Mouse (Mus musculus) CD4-positive naive resting alpha-beta T cell, adult 57 days (primary cell): ENCODE data around the gene Defa23. TPM values are rescaled to one million over a fixed set of nuclear protein-coding genes. Genes with fewer than 3 reads are reported as not detected.

ENCODE experiments used
- total RNA-seq: library from RNA; stranded (reverse); gene quantifications from one replicate; pipeline ENCODE4 v1.2.4, GENCODE M21; 2023

Defa23 gene
- not detected for total RNA-seq

GRCm38 (mm10) chr8:21054747-21055146 is at the start of gene Defa23:
Defa23 (plus strand) TSS chr8:21055047.

GRCm38 (mm10) chr8:21025245-21025644 is 29.6 kb upstream of the Defa23 start, which contains the start of gene Defa21:
Defa21 (plus strand) TSS chr8:21025545.

GRCm38 (mm10) chr8:21064738-21065137 is 9.9 kb downstream of the Defa23 start, which contains the start of gene Defa35:
Defa35 (plus strand) TSS chr8:21065038.

GRCm38 (mm10) chr8:21084142-21084541 is 29.3 kb downstream of the Defa23 start, which contains the start of gene Defa25:
Defa25 (plus strand) TSS chr8:21084442.

GRCm38 (mm10) chr8:21095950-21096349 is 41.1 kb downstream of the Defa23 start, which contains the start of gene Gm14851:
Gm14851 (minus strand) TSS chr8:21096050.

Other genes starting within 250 kb of the Defa23 start
- not detected for gene Defb33, start 162.4 kb upstream of the Defa23 start, total RNA-seq
- not detected for gene Gm15056, start 152.4 kb upstream of the Defa23 start, total RNA-seq
- gene Gm6040, start 133.0 kb upstream of the Defa23 start, total RNA-seq: not detected
- not detected for gene AY761185, start 110.3 kb upstream of the Defa23 start, total RNA-seq
- gene Defa21, start 29.5 kb upstream of the Defa23 start, total RNA-seq: not detected
- not detected for gene Defa35, start 10.0 kb downstream of the Defa23 start, total RNA-seq
- not detected for gene Defa25, start 29.4 kb downstream of the Defa23 start, total RNA-seq
- not detected for gene Gm14851, start 41.0 kb downstream of the Defa23 start, total RNA-seq
- gene Defa30, start 79.6 kb downstream of the Defa23 start, total RNA-seq: not detected
- not detected for gene Defa22, start 107.2 kb downstream of the Defa23 start, total RNA-seq
- gene Defa31, start 136.6 kb downstream of the Defa23 start, total RNA-seq: not detected
- gene Gm15293, start 146.5 kb downstream of the Defa23 start, total RNA-seq: not detected
- gene Gm15292, start 194.7 kb downstream of the Defa23 start, total RNA-seq: not detected